Mouse (Mus musculus) intestine, embryonic 15.5 days (tissue): Measurements from ENCODE around the gene Slc25a44. TPM values are rescaled to one million over a fixed set of nuclear protein-coding genes. Genes with fewer than 3 reads are reported as not detected.
A peak's percentile ranks its signal among the peaks of the same experiment; 100 is the strongest.
"Not testable (repeated sequence)": the region's sequence is repeated elsewhere in the genome, so short reads cannot be mapped to it uniquely, and the experiment has no call there.

Experiments used
- ATAC-seq: fragments of 200-750 bp; cut with Nextera tagmentation; 2 replicates; pipeline ENCODE4 v1.8.0; 2017; ENCODE audit warnings: moderate TSS enrichment, moderate library complexity
- H3K27ac ChIP-seq: fragments of 300-500 bp; sonication (generic); 2 replicates; pipeline ENCODE4 v1.5.1; 2015; ENCODE audit warnings: mild to moderate bottlenecking, inconsistent platforms
- H3K27me3 ChIP-seq: fragments of 300-500 bp; sonication (generic); replicated peaks from 2 replicates; pipeline ENCODE4 v1.6.1; 2015; ENCODE audit warnings: inconsistent platforms
- H3K36me3 ChIP-seq: fragments of 300-500 bp; sonication (generic); 2 replicates; pipeline ENCODE4 v1.6.1; 2015; ENCODE audit warnings: inconsistent platforms
- H3K4me1 ChIP-seq: fragments of 300-500 bp; sonication (generic); replicated peaks from 2 replicates; pipeline ENCODE4 v1.6.1; 2015; ENCODE audit warnings: inconsistent platforms
- H3K4me2 ChIP-seq: fragments of 300-500 bp; sonication (generic); replicated peaks from 2 replicates; pipeline ENCODE4 v1.6.1; 2015; ENCODE audit warnings: mild to moderate bottlenecking, inconsistent platforms
- H3K4me3 ChIP-seq: fragments of 300-500 bp; sonication (generic); replicated peaks from 2 replicates; pipeline ENCODE4 v1.5.1; 2015; ENCODE audit warnings: inconsistent platforms
- H3K9ac ChIP-seq: fragments of 300-500 bp; sonication (generic); 2 replicates; pipeline ENCODE4 v1.6.1; 2015; ENCODE audit warnings: inconsistent platforms
- H3K9me3 ChIP-seq: fragments of 300-500 bp; sonication (generic); 2 replicates; pipeline ENCODE4 v1.6.1; 2016; ENCODE audit warnings: inconsistent platforms
- WGBS: fragments of 180-500 bp; shearing (Covaris S2); methylation state at CpG from one replicate; pipeline ENCODE4 v1.1.7; 2015; 5-methylcytosine and 5-hydroxymethylcytosine counted together
- polyA plus RNA-seq: library from polyadenylated mRNA; unstranded; fragments of >200 nt; fragmentation: Nextera tagmentation; extraction: Ambion mirVana; gene quantifications from 2 replicates; pipeline ENCODE4 v1.2.1, GENCODE M21; 2015

The Slc25a44 gene
- polyA plus RNA-seq, 1 experiment from 2014 or later = 17.3 TPM

DNA sequence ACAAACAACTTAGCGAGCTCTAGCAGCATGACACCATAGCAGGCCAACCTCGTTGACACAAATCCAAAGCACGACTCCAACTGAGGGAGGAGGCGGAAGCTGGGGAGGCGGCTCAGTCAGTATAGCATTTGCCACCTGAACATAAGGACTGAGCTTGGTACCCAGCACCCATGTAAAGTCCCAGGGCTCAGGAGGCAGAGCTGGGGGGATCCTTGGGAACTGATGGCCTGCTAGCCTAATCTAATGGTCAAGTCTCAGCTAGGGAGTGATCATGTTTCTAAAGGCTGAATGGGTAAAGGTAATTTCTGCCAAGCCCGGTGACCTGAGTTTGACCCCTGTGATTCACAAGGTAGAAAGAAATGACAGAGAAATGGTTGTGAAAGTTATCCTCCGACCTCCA is 17.4 kb downstream of the Slc25a44 start:
- 47% methylated on average over 7 of the region's 7 CpGs for WGBS
- Histone ChIP-seq H3K36me3 (0 out of 2 replicates have a peak, but pooled peaks cover 3% of the 10 kb centered on the region), H3K9me3 (no peaks in the 10 kb centered on the region), H3K4me2 (no peak overlapping the region), H3K4me1 (peaks cover 23% of the 10 kb centered on the region), H3K9ac (no peak overlapping the region), H3K27ac (no peak overlapping the region), H3K4me3 (no peak overlapping the region), H3K27me3 (no peaks in the 10 kb centered on the region)
- ATAC-seq = no peak

DNA sequence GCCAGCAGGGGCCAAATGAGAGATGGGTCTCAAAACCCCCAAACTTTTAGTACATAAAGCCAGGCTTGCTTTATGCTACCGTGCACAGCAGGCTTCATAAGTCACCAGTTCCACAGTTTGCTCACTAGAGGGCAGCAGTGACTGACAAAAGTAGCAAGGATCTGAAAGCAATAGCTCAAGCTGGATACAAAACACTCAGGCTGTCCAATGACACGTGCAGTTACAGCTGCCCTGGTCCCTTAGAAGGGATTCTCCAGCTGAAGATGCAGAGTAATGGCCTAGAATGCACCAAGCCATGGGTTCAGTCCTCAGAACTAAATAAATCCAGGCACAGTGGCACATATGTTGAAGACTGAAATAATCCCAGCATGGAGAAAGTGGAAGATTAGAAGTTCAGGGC is 17.8 kb downstream of the Slc25a44 start:
- H3K4me1 ChIP-seq = peaks cover 23% of the 10 kb centered on the region
- no peak overlapping the region for H3K4me3 ChIP-seq
- no peaks in the 10 kb centered on the region for H3K9me3 ChIP-seq
- H3K9ac ChIP-seq = no peak overlapping the region
- no peaks in the 10 kb centered on the region for H3K27me3 ChIP-seq
- no peak overlapping the region for H3K27ac ChIP-seq
- no peak for ATAC-seq
- no peaks in the 10 kb centered on the region for H3K36me3 ChIP-seq
- H3K4me2 ChIP-seq = no peak overlapping the region
- 0% methylated on average over 2 of the region's 2 CpGs for WGBS

DNA sequence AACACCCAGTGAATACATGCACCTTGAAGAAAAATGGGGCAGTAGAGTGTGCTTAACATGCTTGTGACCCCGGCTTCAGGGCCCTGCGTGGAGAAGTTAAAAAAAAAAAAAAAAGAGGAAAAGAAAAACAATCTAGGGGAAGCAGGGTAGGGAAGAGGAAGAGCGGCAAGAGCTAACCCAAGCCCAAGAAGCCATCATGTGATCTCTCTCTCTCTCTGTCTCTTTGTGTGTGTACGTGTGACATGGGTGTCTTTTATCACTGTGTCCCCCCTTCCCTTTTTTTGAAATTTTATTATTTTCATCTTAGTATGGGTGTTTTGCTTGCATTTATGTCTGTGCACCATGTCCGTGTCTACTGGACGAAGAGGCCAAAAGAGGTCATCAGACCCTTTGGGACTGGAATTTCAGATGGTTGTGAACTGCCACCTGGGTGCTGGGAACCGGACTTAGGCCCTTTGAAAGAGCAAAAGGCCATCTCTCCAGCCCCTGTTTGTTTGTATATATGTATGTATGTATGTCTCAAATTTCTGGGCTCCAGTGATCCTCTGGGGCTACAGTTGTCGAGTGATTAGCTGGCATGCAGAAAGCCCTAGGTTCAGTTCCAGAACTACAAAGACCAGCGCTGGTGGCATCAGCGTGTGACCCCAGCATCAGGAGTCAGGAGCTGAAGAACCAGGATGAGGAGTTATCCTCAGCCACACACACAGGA is 21.3 kb downstream of the Slc25a44 start:
- Histone ChIP-seq H3K9ac (no peak overlapping the region), H3K4me1 (peaks cover 6% of the 10 kb centered on the region), H3K4me2 (no peak overlapping the region), H3K4me3 (no peak overlapping the region), H3K9me3 (no peaks in the 10 kb centered on the region), H3K27me3 (no peaks in the 10 kb centered on the region), H3K36me3 (peaks cover 3% of the 10 kb centered on the region; the same call in 1 of the 2 replicates), H3K27ac (no peak overlapping the region)
- ATAC-seq = no peak
- 88% methylated on average over 10 of the region's 10 CpGs for WGBS

DNA sequence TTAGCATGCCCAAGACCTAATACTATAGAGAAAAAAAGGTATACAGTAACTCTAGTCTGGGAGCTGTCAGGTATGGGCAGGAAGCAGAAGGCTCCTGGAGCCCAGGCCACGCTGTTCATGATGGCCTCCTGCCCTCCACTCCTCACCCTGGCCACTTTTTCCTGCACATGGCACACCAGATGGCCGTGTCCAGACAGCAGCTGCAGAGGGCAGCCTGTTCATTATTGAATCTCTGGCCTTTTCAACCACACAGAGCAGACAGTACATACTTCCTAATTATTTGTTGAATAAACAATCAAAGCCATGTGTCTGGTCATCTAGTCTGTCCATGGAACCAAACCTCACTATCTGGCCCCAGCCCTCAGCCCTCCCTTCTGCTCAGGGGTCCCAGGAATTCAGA is 26.3 kb downstream of the Slc25a44 start:
- H3K36me3 ChIP-seq = peaks cover 20% of the 10 kb centered on the region
- H3K27ac ChIP-seq = no peak overlapping the region
- H3K9ac ChIP-seq = no peak overlapping the region
- H3K4me1 ChIP-seq = no peaks in the 10 kb centered on the region
- no peaks in the 10 kb centered on the region for H3K27me3 ChIP-seq
- H3K4me3 ChIP-seq = no peak overlapping the region
- 0 out of 2 replicates have a peak, but pooled peaks have one; percentile 47 for ATAC-seq
- no peak overlapping the region for H3K4me2 ChIP-seq
- H3K9me3 ChIP-seq = no peaks in the 10 kb centered on the region
- 75% methylated on average over 2 of the region's 2 CpGs for WGBS

DNA sequence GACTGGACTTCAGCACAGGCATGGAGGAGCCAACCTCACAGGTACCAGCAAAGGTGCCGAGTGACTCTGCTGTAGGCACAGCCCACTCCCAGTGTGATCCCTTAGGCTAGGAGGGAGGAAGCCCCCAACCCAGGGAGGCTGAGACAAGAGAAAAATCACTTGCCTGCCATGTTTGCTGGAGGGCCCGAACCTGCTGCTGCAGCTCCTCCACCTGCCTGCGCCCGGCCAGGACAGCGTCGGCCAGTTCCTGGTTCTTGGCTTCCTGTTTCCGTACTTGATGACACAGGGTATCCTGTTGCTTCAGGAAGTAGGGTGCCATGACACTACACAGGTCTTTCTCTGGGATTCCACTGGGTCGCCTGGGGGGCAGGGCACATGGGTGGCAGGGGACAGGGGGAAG is 29.2 kb downstream of the Slc25a44 start:
- WGBS = 88% methylated on average over 8 of the region's 8 CpGs
- H3K4me1 ChIP-seq = no peaks in the 10 kb centered on the region
- H3K36me3 ChIP-seq = peaks cover 20% of the 10 kb centered on the region
- ATAC-seq = no peak
- H3K27me3 ChIP-seq = no peaks in the 10 kb centered on the region
- H3K27ac ChIP-seq = no peak overlapping the region
- no peak overlapping the region for H3K4me3 ChIP-seq
- no peaks in the 10 kb centered on the region for H3K9me3 ChIP-seq
- H3K4me2 ChIP-seq = no peak overlapping the region
- H3K9ac ChIP-seq = no peak overlapping the region

DNA sequence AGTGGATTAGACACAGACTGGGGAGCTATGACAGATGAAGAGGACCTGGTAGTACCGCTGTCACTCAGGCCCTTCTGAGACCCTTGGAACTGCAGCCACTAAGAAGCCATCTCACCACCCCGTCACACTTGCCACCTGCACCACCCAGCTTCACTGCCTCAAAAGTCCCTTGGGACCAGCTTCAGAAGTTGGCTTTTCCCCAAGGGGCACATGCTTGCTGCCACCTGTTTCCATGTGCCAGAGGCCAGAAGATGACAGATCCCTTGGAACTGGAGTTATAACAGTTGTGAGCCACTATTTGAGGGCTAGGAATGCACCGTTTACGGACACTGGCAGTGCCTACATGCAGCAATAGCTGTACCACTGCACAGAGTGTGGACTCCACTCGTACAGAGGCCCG is 29.7 kb downstream of the Slc25a44 start:
- H3K9ac ChIP-seq = no peak overlapping the region
- H3K4me2 ChIP-seq = no peak overlapping the region
- no peak for ATAC-seq
- H3K27ac ChIP-seq = no peak overlapping the region
- H3K27me3 ChIP-seq = no peaks in the 10 kb centered on the region
- peaks cover 20% of the 10 kb centered on the region for H3K36me3 ChIP-seq
- H3K9me3 ChIP-seq = no peaks in the 10 kb centered on the region
- 93% methylated on average over 6 of the region's 6 CpGs for WGBS
- no peak overlapping the region for H3K4me3 ChIP-seq
- H3K4me1 ChIP-seq = no peaks in the 10 kb centered on the region

DNA sequence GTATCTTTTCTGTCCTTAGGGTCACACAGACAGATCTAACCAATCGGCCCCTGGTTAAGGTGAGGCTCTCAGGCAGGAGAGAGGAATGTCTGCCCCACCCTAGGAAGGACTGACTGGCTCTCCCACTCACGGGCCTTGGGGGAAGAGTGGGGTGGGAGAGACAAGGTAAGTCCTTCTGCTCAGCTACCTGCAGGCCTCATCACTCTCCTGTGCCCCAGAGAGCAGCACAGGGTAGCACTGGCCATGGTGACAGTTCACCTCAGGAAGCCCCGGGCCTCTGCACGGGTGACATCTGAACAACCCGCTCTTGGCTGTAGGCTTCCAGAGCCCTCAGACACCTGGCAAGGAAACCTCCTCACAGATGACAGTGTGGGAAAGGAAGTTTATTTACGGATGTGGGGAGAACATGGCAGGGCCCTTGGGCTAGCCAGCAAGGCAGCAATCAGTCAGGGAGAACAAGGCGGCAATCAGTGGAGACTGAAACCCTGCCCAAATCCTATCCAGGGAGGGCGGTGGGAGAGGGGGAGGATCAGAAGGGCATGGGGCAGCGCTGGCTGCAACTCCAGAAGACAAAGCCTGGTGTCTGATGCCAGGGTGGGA is 31.1 kb downstream of the Slc25a44 start:
- H3K4me1 ChIP-seq = no peaks in the 10 kb centered on the region
- H3K4me3 ChIP-seq = no peak overlapping the region
- no peak overlapping the region for H3K9ac ChIP-seq
- H3K9me3 ChIP-seq = no peaks in the 10 kb centered on the region
- WGBS = 87% methylated on average over 9 of the region's 9 CpGs
- no peaks in the 10 kb centered on the region for H3K27me3 ChIP-seq
- no peak overlapping the region for H3K27ac ChIP-seq
- ATAC-seq = no peak
- no peak overlapping the region for H3K4me2 ChIP-seq
- H3K36me3 ChIP-seq = peaks cover 17% of the 10 kb centered on the region

DNA sequence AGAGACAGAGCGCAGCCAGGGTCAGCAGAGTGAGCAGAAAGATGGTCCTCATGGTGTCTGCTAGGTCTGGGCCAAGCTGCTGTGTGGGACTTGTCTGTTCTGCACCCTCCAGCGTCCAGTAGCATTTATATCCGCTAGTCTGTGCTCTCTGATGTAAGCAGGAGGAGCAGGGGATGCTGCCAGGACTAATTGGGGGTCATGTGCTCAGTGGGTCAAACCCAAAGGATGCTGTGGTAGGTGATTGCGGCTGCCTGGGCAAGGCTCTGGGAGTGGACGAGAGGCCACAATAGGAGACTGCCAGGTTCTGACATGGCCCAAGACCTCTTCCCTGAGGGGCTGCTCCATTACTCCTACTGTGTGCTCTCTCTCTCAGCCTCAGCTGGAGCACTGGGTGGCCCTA is 40.6 kb downstream of the Slc25a44 start, which contains the start of gene Bglap:
TSS of gene Bglap (minus strand) at position 101 of the 400 bp plus-strand sequence.
- H3K4me2 ChIP-seq = no peak within 1 kb of the TSS
- H3K27me3 ChIP-seq = no peaks in the 10 kb centered on the region
- H3K4me1 ChIP-seq = 0 out of 2 replicates have a peak, but pooled peaks cover 3% of the 10 kb centered on the region
- no peaks in the 10 kb centered on the region for H3K36me3 ChIP-seq
- H3K4me3 ChIP-seq = no peak within 1 kb of the TSS
- no peak for ATAC-seq
- H3K27ac ChIP-seq = no peak within 1 kb of the TSS
- H3K9me3 ChIP-seq = no peaks in the 10 kb centered on the region
- no peak within 1 kb of the TSS for H3K9ac ChIP-seq
- WGBS = 76% methylated on average over 5 of the region's 5 CpGs

DNA sequence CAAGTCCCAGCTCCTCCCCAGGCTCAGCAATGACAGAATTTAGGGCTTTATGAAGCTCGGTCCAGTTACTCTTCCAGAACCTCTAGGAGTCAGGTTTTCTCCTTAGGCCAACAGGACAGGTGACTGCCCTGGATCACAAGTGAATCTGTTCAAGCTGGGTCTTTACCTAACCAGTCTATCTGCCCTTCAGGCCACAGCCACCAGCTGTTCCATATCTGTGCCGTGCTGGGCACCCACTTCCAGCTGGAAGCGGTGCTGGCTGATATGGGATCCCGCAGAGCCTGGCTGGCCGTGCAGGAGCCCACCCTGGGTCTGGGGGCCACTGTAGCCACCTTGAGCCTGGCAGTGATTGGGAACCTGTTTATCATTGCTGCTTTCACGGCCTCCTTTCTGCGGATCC is 42.6 kb downstream of the Slc25a44 start:
- WGBS = 25% methylated on average over 1 of the region's 7 CpGs
- not testable (repeated sequence) for H3K4me2 ChIP-seq
- ATAC-seq = peak; percentile 36; the same call in 1 of the 2 replicates

DNA sequence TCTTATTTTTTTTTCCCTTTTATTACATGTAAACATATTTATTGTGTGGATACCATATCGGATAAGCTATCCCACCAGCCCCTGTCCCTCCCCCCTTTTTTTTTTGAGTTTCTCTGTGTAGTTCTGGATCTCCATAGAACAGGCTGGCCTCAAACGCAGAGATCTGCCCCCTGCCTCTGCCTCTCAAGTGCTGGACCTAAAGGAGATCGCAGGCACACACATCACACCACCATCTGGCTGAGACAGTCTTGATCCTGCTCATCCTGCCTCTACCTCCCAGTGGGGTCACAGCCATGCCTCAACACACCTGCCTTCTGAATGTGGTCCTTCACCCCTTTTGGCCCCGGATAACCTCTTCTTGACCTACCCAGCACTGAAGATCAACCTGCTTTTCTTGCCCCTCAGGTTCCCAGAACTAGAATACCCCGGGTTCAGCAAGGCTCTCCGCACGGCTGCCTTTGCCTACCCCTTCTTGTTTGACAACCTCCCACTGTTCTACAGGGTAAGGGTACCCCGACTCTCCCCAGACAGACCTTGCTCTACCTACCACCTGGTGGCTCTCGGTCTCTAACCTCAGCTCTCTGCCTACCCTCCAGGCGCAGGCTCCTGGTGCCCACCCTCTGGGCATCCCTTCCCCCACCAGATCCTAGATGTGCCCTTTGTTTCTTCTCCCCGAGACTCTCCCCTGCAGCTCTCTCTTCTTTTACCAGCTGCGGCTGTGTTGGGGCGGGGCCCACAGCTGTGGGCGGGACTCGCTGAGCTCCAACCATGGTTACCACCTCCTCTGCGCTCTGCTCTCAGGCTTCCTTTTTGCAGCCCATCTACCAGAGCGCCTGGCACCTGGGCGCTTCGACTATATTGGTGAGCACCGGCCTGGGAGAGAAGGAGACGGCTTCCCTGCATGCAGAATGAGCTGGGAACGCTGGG is 43.3 kb downstream of the Slc25a44 start:
- not testable (repeated sequence) for H3K27ac ChIP-seq, H3K4me1 ChIP-seq, H3K9ac ChIP-seq, H3K36me3 ChIP-seq, H3K27me3 ChIP-seq, H3K9me3 ChIP-seq
- peak; percentile 89 for ATAC-seq
- 9% methylated on average over 21 of the region's 22 CpGs for WGBS
- Histone ChIP-seq H3K4me3 (0 out of 2 replicates have a peak overlapping the region, but pooled peaks have one; percentile 12), H3K4me2 (peak overlapping the region; percentile 55)

More for the DNA sequence above, 42.6 kb downstream of the Slc25a44 start:
- not testable (repeated sequence) for H3K27ac ChIP-seq, H3K4me1 ChIP-seq, H3K9ac ChIP-seq, H3K36me3 ChIP-seq, H3K27me3 ChIP-seq, H3K4me3 ChIP-seq, H3K9me3 ChIP-seq

DNA sequence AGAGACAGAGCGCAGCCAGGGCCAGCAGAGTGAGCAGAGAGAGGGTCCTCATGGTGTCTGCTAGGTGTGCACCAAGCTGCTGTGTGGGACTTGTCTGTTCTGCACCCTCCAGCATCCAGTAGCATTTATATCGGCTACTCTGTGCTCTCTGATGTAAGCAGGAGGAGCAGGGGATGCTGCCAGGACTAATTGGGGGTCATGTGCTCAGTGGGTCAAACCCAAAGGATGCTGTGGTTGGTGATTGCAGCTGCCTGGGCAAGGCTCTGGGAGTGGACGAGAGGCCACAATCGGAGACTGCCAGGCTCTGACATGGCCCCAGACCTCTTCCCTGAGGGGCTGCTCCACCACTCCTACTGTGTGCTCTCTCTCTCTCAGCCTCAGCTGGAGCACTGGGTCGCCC is 46.3 kb downstream of the Slc25a44 start, which contains the start of gene Bglap2:
TSS of gene Bglap2 (minus strand) at position 101 of the 400 bp plus-strand sequence.
- H3K4me2 ChIP-seq, H3K27ac ChIP-seq, H3K9me3 ChIP-seq, H3K4me1 ChIP-seq, ATAC-seq, H3K9ac ChIP-seq, H3K27me3 ChIP-seq, H3K4me3 ChIP-seq, H3K36me3 ChIP-seq: not testable (repeated sequence)
- WGBS = 72% methylated on average over 5 of the region's 5 CpGs

DNA sequence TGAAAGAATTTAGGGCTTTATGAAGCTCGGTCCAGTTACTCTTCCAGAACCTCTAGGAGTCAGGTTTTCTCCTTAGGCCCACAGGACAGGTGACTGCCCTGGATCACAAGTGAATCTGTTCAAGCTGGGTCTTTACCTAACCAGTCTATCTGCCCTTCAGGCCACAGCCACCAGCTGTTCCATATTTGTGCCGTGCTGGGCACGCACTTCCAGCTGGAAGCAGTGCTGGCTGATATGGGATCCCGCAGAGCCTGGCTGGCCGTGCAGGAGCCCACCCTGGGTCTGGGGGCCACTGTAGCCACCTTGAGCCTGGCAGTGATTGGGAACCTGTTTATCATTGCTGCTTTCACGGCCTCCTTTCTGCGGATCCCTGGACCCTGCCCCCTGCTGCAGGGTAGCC is 48.3 kb downstream of the Slc25a44 start:
- H3K4me3 ChIP-seq, H3K36me3 ChIP-seq, H3K9me3 ChIP-seq, H3K9ac ChIP-seq, H3K27me3 ChIP-seq, H3K4me1 ChIP-seq, H3K27ac ChIP-seq: not testable (repeated sequence)
- peak overlapping the region; percentile 54 for H3K4me2 ChIP-seq
- ATAC-seq = peak; percentile 54
- 38% methylated on average over 7 of the region's 7 CpGs for WGBS
